Mouse (Mus musculus) neural tube, embryonic 14.5 days (tissue): ENCODE results near the gene Shtn1. TPM values are rescaled to one million over a fixed set of nuclear protein-coding genes. Genes with fewer than 3 reads are reported as not detected.

Experiments
- ATAC-seq: fragments of 200-750 bp; cut with Nextera tagmentation; 2 replicates; pipeline ENCODE4 v1.8.0; 2017; ENCODE audit warnings: low read depth, mild to moderate bottlenecking, moderate TSS enrichment, moderate library complexity
- H3K27ac ChIP-seq: fragments of 300-500 bp; sonication (generic); 2 replicates; pipeline ENCODE4 v1.5.1; 2014; ENCODE audit warnings: low read depth, mild to moderate bottlenecking, control low read depth, low read length, moderate library complexity, mixed read lengths
- H3K27me3 ChIP-seq: fragments of 300-500 bp; sonication (generic); 2 replicates; pipeline ENCODE4 v1.6.1; 2014; ENCODE audit warnings: low read length; ENCODE audit not compliant: control insufficient read depth, insufficient read depth
- H3K36me3 ChIP-seq: fragments of 300-500 bp; sonication (generic); 2 replicates; pipeline ENCODE4 v1.6.1; 2014; ENCODE audit warnings: low read length, mixed read lengths; ENCODE audit not compliant: control insufficient read depth, insufficient read depth
- H3K4me1 ChIP-seq: fragments of 300-500 bp; sonication (generic); 2 replicates; pipeline ENCODE4 v1.6.1; 2014; ENCODE audit warnings: low read length; ENCODE audit not compliant: control insufficient read depth, insufficient read depth
- H3K4me2 ChIP-seq: fragments of 300-500 bp; sonication (generic); 2 replicates; pipeline ENCODE4 v1.6.1; 2014; ENCODE audit warnings: mild to moderate bottlenecking, low read depth, low read length, control low read depth
- H3K4me3 ChIP-seq: fragments of 300-500 bp; sonication (generic); 2 replicates; pipeline ENCODE4 v1.5.1; 2014; ENCODE audit warnings: low read depth, low read length, control low read depth, mixed read lengths
- H3K9ac ChIP-seq: fragments of 300-500 bp; sonication (generic); replicated peaks from 2 replicates; pipeline ENCODE4 v1.6.1; 2014; ENCODE audit warnings: low read depth, mild to moderate bottlenecking, control low read depth, low read length, mixed read lengths
- H3K9me3 ChIP-seq: fragments of 300-500 bp; sonication (generic); 2 replicates; pipeline ENCODE4 v1.6.1; 2016; ENCODE audit warnings: low read length; ENCODE audit not compliant: control insufficient read depth
- WGBS: fragments of 180-500 bp; shearing (Covaris S2); extraction: QIAGEN DNeasy Blood & Tissue Kit; methylation state at CpG from one replicate; pipeline ENCODE4 v1.1.7; 2014; 5-methylcytosine and 5-hydroxymethylcytosine counted together
- polyA plus RNA-seq: library from polyadenylated mRNA; unstranded; fragments of >200 nt; fragmentation: Nextera tagmentation; extraction: Ambion mirVana; gene quantifications from 2 replicates; pipeline ENCODE4 v1.2.1, GENCODE M21; 2014

Shtn1 gene
- 54.9 and 59.5 TPM in 2 replicates for polyA plus RNA-seq

DNA sequence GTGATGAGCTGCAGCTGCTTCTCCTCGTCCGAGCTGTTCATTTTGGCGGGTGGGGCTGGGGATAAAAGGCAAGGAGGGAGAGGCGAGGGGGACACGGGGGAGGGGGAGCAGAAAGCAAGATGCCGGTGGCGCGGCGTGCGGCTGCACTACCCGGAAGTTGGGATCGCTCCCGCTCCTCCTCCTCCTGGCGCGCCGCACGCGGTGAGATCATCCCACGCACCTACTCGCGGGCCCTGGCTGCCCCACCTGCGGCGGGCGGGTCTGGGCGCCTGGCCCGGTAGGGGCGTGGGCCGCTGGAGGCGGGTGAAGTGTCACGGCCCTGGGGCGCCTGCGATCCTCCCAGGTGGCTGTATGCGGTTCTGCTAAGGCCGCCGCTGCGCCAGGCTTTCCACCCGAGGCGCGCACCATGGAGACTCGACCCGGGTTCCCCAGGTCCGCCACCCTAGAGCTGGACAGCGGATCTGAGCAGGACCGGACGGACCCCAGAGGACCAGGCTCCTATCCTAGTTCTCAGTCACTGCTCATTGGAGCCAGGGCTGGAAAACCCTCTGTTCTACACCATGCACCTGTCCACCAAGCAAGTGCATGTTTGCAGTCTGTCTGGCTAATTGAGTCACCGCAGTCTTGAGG lies at the start of gene Shtn1:
TSS of gene Shtn1 (minus strand) at position 629 of the 630 bp plus-strand sequence.
- Histone ChIP-seq H3K4me3 (peak within 1 kb of the TSS; percentile 75), H3K4me1 (peaks cover 5% of the 10 kb centered on the region; the same call in 1 of the 2 replicates), H3K9me3 (no peaks in the 10 kb centered on the region), H3K27ac (peak within 1 kb of the TSS; percentile 67), H3K4me2 (peak within 1 kb of the TSS; percentile 85), H3K27me3 (peaks cover 13% of the 10 kb centered on the region), H3K9ac (peak within 1 kb of the TSS; percentile 86), H3K36me3 (no peaks in the 10 kb centered on the region)
- 1% methylated on average over 30 of the region's 46 CpGs for WGBS
- ATAC-seq, result peak; percentile 92

DNA sequence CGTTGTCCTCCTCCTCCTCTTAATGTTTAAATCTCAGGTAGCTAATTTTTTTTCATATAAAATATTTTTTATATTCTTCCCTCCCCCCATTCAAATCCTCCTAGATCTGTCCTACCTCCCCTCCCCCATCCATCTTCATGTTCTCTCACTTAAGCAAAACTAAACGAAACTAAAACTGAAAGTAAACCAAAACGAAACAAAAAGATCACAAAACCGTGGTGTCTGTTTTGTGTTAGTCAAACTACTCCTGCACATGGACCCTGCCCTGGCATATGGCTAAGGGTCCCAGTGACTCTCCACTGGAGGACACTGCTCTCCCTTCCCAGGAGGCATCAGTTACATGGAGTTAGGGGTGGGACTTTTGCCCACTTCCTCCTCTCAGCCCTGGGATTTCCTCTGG lies 38.3 kb upstream of the Shtn1 start:
- H3K9ac ChIP-seq, result no peak overlapping the region
- H3K36me3 ChIP-seq, result no peaks in the 10 kb centered on the region
- no peaks in the 10 kb centered on the region for H3K9me3 ChIP-seq
- 83% methylated on average over 4 of the region's 4 CpGs for WGBS
- ATAC-seq, result no peak
- no peak overlapping the region for H3K4me2 ChIP-seq
- H3K4me3 ChIP-seq, result no peak overlapping the region
- H3K27me3 ChIP-seq, result no peaks in the 10 kb centered on the region
- H3K4me1 ChIP-seq, result no peaks in the 10 kb centered on the region
- no peak overlapping the region for H3K27ac ChIP-seq

DNA sequence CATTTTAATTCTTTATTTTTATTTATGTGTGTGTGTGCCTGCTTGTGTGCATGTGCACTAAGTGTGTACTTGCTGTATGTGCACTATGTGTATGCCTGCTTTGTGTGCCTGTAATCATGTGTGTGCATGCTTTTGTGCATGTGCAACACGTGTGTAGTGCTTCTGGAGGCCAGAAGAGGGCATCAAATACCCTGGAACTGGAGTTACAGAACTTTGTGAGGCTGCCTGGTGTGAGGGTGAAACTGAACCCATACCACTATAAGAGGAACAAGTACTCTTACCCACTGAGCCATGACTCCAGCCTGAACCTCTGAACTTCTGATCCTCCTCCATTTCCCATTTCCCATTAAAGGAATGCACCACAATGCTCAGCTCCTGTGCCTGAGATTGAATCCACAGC lies 34.0 kb upstream of the Shtn1 start:
- WGBS, result 44% methylated on average over 1 of the region's 1 CpGs
- no peak overlapping the region for H3K4me2 ChIP-seq
- no peaks in the 10 kb centered on the region for H3K9me3 ChIP-seq
- no peak for ATAC-seq
- no peaks in the 10 kb centered on the region for H3K36me3 ChIP-seq
- H3K9ac ChIP-seq, result no peak overlapping the region
- H3K27me3 ChIP-seq, result no peaks in the 10 kb centered on the region
- no peak overlapping the region for H3K4me3 ChIP-seq
- no peak overlapping the region for H3K27ac ChIP-seq
- no peaks in the 10 kb centered on the region for H3K4me1 ChIP-seq

DNA sequence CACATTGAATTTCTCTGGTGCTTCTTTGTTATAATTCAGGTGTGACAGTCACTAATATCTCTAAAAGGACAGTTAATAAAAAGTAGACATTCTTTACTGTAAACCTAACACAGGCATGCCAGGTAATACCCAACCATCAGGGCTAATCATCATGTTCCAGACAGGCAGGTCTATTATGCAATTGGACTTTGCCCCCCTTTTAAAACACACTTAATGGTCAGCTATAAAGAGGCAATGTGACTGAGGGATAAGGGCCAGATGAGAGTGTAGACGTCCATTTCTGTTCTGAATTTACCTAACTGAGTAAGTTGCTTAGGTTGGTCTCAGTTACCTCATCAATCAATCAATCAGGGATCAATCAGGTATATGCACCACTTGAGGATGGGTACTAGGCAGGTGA lies 22.4 kb upstream of the Shtn1 start:
- Histone ChIP-seq H3K9ac (no peak overlapping the region), H3K4me2 (no peak overlapping the region), H3K27ac (no peak overlapping the region), H3K4me1 (no peaks in the 10 kb centered on the region), H3K9me3 (no peaks in the 10 kb centered on the region), H3K27me3 (no peaks in the 10 kb centered on the region), H3K36me3 (no peaks in the 10 kb centered on the region), H3K4me3 (no peak overlapping the region)
- ATAC-seq, result no peak
- 74% methylated on average over 1 of the region's 1 CpGs for WGBS

DNA sequence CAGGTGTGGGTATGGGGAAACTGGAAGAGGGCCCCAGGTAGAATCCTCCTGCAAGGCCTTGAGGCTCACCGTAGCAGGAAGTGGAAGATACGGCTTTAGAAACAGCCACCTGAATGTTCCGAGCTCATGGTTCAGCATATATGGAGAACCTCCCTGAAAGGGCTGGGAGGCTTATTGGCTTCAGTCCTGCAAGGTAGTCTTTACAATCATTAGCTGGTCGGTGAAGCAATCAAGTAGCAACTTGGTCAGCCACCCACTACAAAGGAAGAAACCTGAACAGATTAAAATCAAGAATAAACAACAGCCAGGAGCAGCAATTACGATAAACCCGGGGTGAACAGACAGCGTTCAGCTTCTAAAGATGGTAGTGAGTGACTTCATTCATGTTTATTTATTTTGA lies 16.4 kb upstream of the Shtn1 start:
- H3K9ac ChIP-seq, result no peak overlapping the region
- no peaks in the 10 kb centered on the region for H3K4me1 ChIP-seq
- no peaks in the 10 kb centered on the region for H3K9me3 ChIP-seq
- no peaks in the 10 kb centered on the region for H3K36me3 ChIP-seq
- H3K4me3 ChIP-seq, result no peak overlapping the region
- no peak overlapping the region for H3K4me2 ChIP-seq
- H3K27ac ChIP-seq, result no peak overlapping the region
- no peaks in the 10 kb centered on the region for H3K27me3 ChIP-seq
- WGBS, result 95% methylated on average over 7 of the region's 7 CpGs
- no peak for ATAC-seq

DNA sequence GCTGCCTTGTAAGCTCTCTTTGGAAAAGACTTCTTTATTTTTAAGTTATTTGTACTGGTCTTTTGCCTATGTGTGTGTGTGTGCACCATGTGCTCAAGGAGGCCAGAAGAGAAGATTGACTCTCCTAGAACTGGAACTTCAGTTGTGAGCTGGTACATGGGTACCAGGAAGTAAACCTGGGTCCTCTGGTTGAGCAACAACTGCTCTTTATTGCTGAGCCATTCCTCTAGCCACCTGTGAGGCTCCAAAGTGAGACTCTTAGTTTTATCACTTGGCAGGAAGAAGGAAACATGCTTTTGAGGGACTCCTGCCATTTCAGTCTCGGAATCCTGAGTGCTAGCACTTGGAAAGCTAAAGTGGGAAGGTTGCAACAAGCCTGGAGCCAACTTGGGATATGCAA lies 14.4 kb upstream of the Shtn1 start:
- no peak for ATAC-seq
- 79% methylated on average over 1 of the region's 1 CpGs for WGBS
- Histone ChIP-seq H3K4me2 (no peak overlapping the region), H3K9me3 (no peaks in the 10 kb centered on the region), H3K27me3 (no peaks in the 10 kb centered on the region), H3K4me1 (no peaks in the 10 kb centered on the region), H3K36me3 (no peaks in the 10 kb centered on the region), H3K27ac (no peak overlapping the region), H3K9ac (no peak overlapping the region), H3K4me3 (no peak overlapping the region)

DNA sequence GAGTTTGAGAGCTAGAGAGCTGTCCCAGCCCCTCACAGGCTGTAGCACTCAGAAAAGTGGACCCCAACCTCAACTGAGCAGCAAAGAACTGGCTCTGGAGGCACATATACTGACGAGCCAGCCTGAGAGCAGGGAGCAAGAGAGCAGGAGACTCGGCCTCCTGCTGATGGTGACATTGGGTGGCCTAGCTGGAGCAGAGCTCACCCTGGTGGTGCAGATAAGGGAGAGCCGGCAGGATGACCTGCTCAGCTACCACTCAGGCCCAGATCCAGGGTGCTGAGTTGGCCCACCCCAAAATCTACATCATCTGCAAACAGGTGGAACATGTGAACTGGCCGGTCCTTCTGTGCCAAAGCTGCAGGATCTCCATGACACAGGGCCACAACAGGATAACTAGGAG lies 8.4 kb upstream of the Shtn1 start:
- no peaks in the 10 kb centered on the region for H3K9me3 ChIP-seq
- no peaks in the 10 kb centered on the region for H3K4me1 ChIP-seq
- no peak overlapping the region for H3K9ac ChIP-seq
- no peak overlapping the region for H3K4me2 ChIP-seq
- H3K27me3 ChIP-seq, result no peaks in the 10 kb centered on the region
- H3K27ac ChIP-seq, result no peak overlapping the region
- ATAC-seq, result no peak
- H3K4me3 ChIP-seq, result no peak overlapping the region
- no peaks in the 10 kb centered on the region for H3K36me3 ChIP-seq
- 68% methylated on average over 4 of the region's 4 CpGs for WGBS

DNA sequence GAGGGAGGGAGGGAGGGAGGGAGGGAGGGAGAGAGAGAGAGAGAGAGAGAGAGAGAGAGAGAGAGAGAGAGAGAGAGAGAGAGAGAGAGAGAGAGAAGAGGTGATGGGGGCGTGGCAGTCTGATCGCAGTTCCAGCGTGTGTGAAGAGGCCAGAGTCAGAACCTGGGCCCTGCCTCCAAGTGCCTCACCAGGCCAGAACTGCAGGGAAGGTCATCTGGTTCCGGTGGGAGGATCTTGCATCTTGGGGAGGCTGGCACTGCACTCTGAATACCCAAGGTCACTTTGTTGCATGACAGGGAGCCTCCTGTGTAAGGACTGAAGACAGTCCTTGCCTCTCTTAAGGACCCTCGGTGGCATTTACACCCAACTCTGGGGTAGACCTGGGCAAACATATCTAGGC lies 231 bp upstream of the Shtn1 start:
- ATAC-seq, result no peak

DNA sequence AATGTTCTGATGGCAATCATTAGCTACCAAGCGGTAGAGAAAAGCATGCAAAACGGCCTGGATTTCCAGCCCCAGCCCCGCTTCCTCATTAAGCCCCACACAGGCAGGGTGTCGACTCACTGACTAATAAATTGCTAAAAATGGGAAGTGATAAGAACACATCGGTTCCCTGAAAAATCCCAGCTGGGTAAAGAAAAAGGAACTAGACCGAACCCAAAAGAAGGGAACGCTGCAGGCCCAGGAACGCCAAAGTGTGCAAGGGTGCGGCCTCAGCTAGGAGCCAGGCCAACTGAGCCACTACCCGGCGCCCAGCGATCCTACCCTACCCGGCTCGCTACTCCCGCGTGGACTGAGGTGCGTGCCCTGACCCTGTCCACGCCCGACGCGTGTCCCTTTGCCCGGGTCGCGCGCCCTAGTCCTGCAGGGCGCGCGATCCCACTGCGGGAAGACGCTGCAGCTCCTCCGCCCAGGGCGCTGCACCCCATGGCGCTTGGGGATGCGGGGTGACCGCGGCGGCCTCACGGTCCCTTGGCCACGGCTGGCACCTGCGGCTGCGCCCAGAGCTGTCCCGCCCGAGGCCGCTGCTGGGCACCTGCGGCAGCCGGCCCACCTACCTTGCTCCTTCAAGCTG lies 944 bp downstream of the Shtn1 start:
- H3K4me3 ChIP-seq, result peak overlapping the region; percentile 75
- WGBS, result 3% methylated on average over 46 of the region's 46 CpGs
- ATAC-seq, result peak; percentile 68
- H3K27me3 ChIP-seq, result peaks cover 13% of the 10 kb centered on the region
- no peaks in the 10 kb centered on the region for H3K36me3 ChIP-seq
- H3K4me1 ChIP-seq, result peaks cover 5% of the 10 kb centered on the region; the same call in 1 of the 2 replicates
- peak overlapping the region; percentile 67; the same call in 1 of the 2 replicates for H3K27ac ChIP-seq
- H3K9me3 ChIP-seq, result no peaks in the 10 kb centered on the region
- H3K9ac ChIP-seq, result peak overlapping the region; percentile 86
- peak overlapping the region; percentile 85 for H3K4me2 ChIP-seq

More for the DNA sequence above, 231 bp upstream of the Shtn1 start:
- H3K9me3 ChIP-seq, result no peaks in the 10 kb centered on the region
- no peak overlapping the region for H3K9ac ChIP-seq
- peak overlapping the region; percentile 85 for H3K4me2 ChIP-seq
- no peaks in the 10 kb centered on the region for H3K36me3 ChIP-seq
- WGBS, result 19% methylated on average over 5 of the region's 5 CpGs
- peaks cover 13% of the 10 kb centered on the region for H3K27me3 ChIP-seq
- H3K4me3 ChIP-seq, result peak overlapping the region; percentile 75; the same call in 1 of the 2 replicates
- no peak overlapping the region for H3K27ac ChIP-seq
- peaks cover 5% of the 10 kb centered on the region; the same call in 1 of the 2 replicates for H3K4me1 ChIP-seq
